ENCODE assay signal across 25 mouse cellular contexts in the genomic region with DNA sequence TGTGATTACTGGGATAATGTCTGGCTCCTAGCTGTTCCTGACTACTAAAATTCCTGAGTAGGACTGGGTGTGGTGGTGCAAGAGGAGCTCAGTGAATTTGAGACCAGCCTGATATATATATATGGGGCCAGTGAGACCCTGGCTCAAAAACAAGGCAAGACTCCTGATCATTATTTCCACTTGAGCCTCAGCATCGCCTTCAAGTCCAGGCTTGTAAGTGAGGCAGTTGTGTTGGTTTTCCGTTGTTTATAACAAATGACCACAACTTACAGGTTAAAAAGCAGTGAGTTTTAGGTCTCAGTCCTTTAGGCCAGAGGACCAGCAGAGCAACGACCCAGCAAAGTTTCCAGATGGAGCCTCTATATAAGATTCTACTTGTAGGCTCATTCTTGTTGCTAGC.
"Had no signal": no experiment of that assay in that cellular context is flagged by ENCODE, and none has a peak within 500 bp of the region (broad histone marks: within the 10 kb centered on the region; RNA-seq: fewer than 3 reads in every experiment).

No protein-coding gene starts in this region.

- H3K36me3 ChIP-seq: limb, embryonic 12.5 days; limb, embryonic 15.5 days; midbrain, embryonic 12.5 days; midbrain, embryonic 15.5 days; neural tube, embryonic 12.5 days; neural tube, embryonic 15.5 days had no signal

- H3K27me3 ChIP-seq: limb, embryonic 12.5 days; limb, embryonic 15.5 days; midbrain, embryonic 12.5 days; midbrain, embryonic 15.5 days; neural tube, embryonic 12.5 days; neural tube, embryonic 15.5 days had no signal

- H3K9ac ChIP-seq: limb, embryonic 12.5 days; limb, embryonic 15.5 days; liver, embryonic 14.5 days; liver, postnatal 0 days; lung, embryonic 14.5 days; midbrain, embryonic 12.5 days; midbrain, embryonic 15.5 days; neural tube, embryonic 12.5 days; neural tube, embryonic 15.5 days had no signal

- H3K4me3 ChIP-seq: left cerebral cortex, adult 2 months; limb, embryonic 12.5 days; limb, embryonic 15.5 days; midbrain, embryonic 12.5 days; midbrain, embryonic 15.5 days; neural tube, embryonic 12.5 days; neural tube, embryonic 15.5 days had no signal

- H3K4me2 ChIP-seq: limb, embryonic 12.5 days; limb, embryonic 15.5 days; liver, embryonic 11.5 days; lung, embryonic 14.5 days; midbrain, embryonic 12.5 days; midbrain, embryonic 15.5 days; neural tube, embryonic 12.5 days; neural tube, embryonic 15.5 days had no signal

- H3K9me3 ChIP-seq: limb, embryonic 12.5 days; limb, embryonic 15.5 days; midbrain, embryonic 12.5 days; midbrain, embryonic 15.5 days; neural tube, embryonic 15.5 days had no signal

- DNase-seq: kidney, postnatal 14 days; kidney, postnatal 4 days; layer of hippocampus, adult 9-11 months; layer of hippocampus, postnatal 36 days; left cerebral cortex, postnatal 4 days; liver, postnatal 0 days; lung, embryonic 14.5 days; right cerebral cortex, adult 18-20 months; right cerebral cortex, postnatal 14 days; right cerebral cortex, postnatal 4 days; thymus, adult 2 months; thymus, postnatal 14 days; thymus, postnatal 4 days had no signal

- H3K4me1 ChIP-seq: limb, embryonic 12.5 days; limb, embryonic 15.5 days had no signal

- H3K27ac ChIP-seq: left cerebral cortex, adult 2 months; limb, embryonic 12.5 days; limb, embryonic 15.5 days; liver, embryonic 14.5 days; macrophage; midbrain, embryonic 12.5 days; midbrain, embryonic 15.5 days; neural tube, embryonic 12.5 days; neural tube, embryonic 15.5 days; stomach, postnatal 0 days had no signal

- ATAC-seq: liver, postnatal 0 days; lung, postnatal 0 days; midbrain, embryonic 15.5 days had no signal
